Mouse (Mus musculus): ENCODE measurements around the gene Pdlim4.
"Not testable (repeated sequence)": the region's sequence is repeated elsewhere in the genome, so short reads cannot be mapped to it uniquely, and the experiment has no call there.

The Pdlim4 gene

DNA sequence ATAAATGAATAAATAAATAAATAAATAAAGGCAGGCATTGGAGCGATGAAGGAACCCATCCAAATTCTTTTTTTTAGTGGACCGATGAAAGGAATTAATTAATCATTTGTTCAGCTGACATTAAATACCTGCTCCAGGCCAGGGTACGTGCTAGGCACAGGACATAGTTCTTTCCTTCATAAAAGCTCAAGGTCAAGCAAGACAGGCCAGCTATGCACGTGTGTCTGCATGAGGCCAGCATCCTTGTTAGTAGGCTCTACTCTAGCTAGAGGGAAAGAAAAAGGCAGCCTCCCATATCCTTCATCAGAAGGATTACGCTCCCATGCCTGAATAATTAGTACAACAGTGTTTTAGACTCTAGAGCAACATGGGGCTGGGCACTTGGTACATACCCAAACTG is 55.9 kb downstream of the Pdlim4 start:
- DNase-seq, result no peak

DNA sequence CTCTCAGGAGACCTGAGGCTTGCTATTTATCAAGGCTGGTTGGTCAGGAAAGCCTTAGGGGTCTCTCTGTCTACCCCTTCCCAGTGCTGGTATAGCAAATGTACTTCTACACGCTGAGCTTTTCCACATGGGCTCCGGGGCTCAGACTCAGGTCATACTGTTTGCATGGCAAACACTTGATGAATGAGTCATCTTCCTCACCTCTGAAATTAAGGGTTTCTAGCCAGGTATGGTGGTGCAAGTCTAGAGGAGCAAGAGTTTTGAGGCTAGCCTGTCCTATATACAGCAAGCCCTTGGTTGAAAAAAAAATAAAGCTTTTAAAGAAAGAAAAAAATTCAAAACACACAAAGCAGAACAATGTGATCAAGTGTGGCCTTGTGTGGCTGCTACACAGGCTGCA is 57.6 kb downstream of the Pdlim4 start:
- DNase-seq, result no peak

DNA sequence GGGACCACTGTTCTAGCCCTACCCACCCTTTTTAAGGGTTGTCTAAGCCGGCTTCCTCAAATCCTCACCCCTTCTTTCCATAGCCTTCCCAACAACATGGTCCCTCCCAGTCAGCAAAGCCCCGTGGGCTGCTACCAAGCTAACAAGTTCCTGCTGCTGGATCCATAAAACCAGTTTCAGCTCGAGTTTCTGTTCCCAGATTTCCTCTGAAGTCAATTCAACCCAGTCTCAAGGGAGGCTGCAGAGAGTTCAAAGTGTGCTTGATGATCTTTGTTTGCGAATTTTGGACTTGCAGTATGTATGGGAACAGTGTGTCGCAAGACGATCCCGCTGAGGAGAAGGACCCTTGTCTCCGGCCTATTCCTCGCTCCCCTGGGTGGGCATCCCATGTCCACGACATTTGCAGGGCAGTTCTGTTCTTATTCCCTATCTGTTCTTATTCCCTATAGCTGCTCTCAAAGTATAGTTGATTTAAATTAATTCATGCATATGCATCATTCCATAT is 60.3 kb downstream of the Pdlim4 start:
- DNase-seq, result no peak

DNA sequence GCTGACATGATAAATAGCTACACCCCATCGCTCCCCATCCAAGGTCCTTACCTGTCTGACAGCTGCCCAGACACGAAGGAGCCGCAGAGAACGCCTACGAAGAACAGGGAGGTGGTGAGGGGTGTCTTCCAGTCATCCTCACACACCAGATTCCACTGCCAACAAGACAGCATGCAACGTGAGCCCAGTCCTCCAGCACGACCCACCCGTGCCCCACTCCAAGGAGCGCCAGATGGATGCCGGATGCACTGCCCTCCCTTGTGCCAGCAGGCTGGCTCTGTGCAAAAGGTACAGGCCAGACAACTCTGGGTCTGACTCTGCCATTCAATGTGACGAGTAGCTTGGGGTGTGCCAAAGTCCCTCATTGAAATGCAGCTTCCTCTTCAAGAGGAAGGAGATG is 61.1 kb downstream of the Pdlim4 start:
- DNase-seq, result no peak

DNA sequence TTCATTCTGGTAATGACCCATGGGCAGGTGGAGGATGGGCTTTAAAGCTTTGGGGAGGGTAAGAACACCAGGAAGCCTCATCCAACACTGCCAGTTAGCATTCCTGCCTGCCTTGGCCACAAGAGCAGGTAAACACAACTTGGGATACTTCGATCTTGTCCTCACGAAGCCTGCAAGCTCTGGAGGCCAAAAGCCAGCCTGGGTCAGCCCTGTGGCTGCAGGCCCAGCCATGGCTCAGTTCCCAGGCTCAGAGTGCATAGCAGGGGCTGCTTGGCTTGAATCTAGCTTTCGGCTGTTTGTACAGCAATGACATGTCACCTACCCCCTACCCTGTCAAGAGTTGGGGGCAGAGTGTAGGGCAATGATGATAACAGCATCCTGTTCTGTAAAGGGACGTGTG is 61.9 kb downstream of the Pdlim4 start:
- DNase-seq, result no peak

DNA sequence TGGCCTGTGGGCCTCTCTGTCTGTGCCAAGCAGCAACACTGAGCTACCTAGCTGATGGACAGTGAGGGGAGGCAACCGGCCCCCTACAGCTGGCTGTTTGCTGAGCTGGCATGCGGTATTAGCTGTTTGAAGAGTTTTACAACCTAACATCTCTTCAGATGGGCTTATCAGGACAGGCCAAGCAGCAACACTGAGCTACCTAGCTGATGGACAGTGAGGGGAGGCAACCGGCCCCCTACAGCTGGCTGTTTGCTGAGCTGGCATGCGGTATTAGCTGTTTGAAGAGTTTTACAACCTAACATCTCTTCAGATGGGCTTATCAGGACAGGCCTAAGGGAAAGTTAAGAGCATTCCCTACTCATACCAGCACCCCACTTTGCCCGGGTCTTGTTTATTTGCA is 62.5 kb downstream of the Pdlim4 start:
- DNase-seq, result not testable (repeated sequence)

All from thymus, postnatal 36 days (tissue).